Mouse (Mus musculus) megakaryocyte, embryonic 14.5 days (primary cell): ENCODE data around the gene Crispld2. TPM values are rescaled to one million over a fixed set of nuclear protein-coding genes. Genes with fewer than 3 reads are reported as not detected.

Source experiments
- H3K27me3 ChIP-seq: replicated peaks from 2 replicates; pipeline ENCODE3; 2012; ENCODE audit warnings: inconsistent platforms
- H3K36me3 ChIP-seq: replicated peaks from 2 replicates; pipeline ENCODE3; 2012; ENCODE audit warnings: low read length, inconsistent platforms, mixed read lengths
- H3K4me1 ChIP-seq: 2 replicates; pipeline ENCODE4 v1.6.1; 2012; ENCODE audit warnings: inconsistent platforms
- H3K4me3 ChIP-seq: replicated peaks from 2 replicates; pipeline ENCODE3; 2012; ENCODE audit warnings: moderate library complexity, mild to moderate bottlenecking, inconsistent platforms
- H3K9me3 ChIP-seq: 2 replicates; pipeline ENCODE4 v1.6.1; 2012; ENCODE audit warnings: inconsistent platforms
- FLI1 ChIP-seq: IDR thresholded peaks from 2 replicates; pipeline ENCODE4 v1.6.1; 2012; ENCODE audit warnings: low read length, inconsistent platforms, mixed read lengths
- GATA1 ChIP-seq: IDR thresholded peaks from 3 replicates; pipeline ENCODE4 v1.6.1; 2012; ENCODE audit warnings: mixed read lengths, low read length, inconsistent platforms, borderline replicate concordance
- polyA plus RNA-seq: library from polyadenylated mRNA; stranded (reverse); fragments of >175 nt; gene quantifications from 2 replicates; pipeline ENCODE4 v1.2.3, GENCODE M21; 2012; ENCODE audit warnings: low replicate concordance; ENCODE audit not compliant: insufficient read depth

Gene Crispld2
- polyA plus RNA-seq, 1 experiment = 0.83 TPM

GRCm38 (mm10) chr8:120039313-120039919, 47.2 kb downstream of the Crispld2 start:
- Histone ChIP-seq H3K4me1 (peaks cover 18% of the 10 kb centered on the region), H3K9me3 (peaks cover 22% of the 10 kb centered on the region), H3K36me3 (no peaks in the 10 kb centered on the region), H3K27me3 (peaks cover 84% of the 10 kb centered on the region), H3K4me3 (no peak overlapping the region)
- no peak for TF ChIP-seq GATA1
- no peak for TF ChIP-seq FLI1

GRCm38 (mm10) chr8:120040861-120041260, 48.6 kb downstream of the Crispld2 start:
- Histone ChIP-seq H3K36me3 (no peaks in the 10 kb centered on the region), H3K27me3 (peaks cover 89% of the 10 kb centered on the region), H3K4me1 (peaks cover 18% of the 10 kb centered on the region), H3K4me3 (peak overlapping the region; percentile 24), H3K9me3 (peaks cover 17% of the 10 kb centered on the region)
- TF ChIP-seq GATA1 (no peak), FLI1 (no peak)

- H3K27me3 ChIP-seq = peaks cover 89% of the 10 kb centered on the region
- H3K4me1 ChIP-seq = peaks cover 18% of the 10 kb centered on the region
- no peak for TF ChIP-seq GATA1
- no peak for TF ChIP-seq FLI1
- no peak overlapping the region for H3K4me3 ChIP-seq
- no peaks in the 10 kb centered on the region for H3K36me3 ChIP-seq
- H3K9me3 ChIP-seq = peaks cover 14% of the 10 kb centered on the region
These were observed 50.5 kb downstream of the Crispld2 start for GRCm38 (mm10) chr8:120042542-120043312.

- peaks cover 89% of the 10 kb centered on the region for H3K27me3 ChIP-seq
- peaks cover 14% of the 10 kb centered on the region for H3K9me3 ChIP-seq
- no peak for TF ChIP-seq GATA1
- TF ChIP-seq FLI1 = no peak
- H3K4me3 ChIP-seq = no peak overlapping the region
- peaks cover 22% of the 10 kb centered on the region for H3K4me1 ChIP-seq
- no peaks in the 10 kb centered on the region for H3K36me3 ChIP-seq
These were observed 52.7 kb downstream of the Crispld2 start for GRCm38 (mm10) chr8:120044907-120045306.

GRCm38 (mm10) chr8:120045471-120045870, 53.2 kb downstream of the Crispld2 start:
- Histone ChIP-seq H3K4me3 (no peak overlapping the region), H3K9me3 (peaks cover 14% of the 10 kb centered on the region), H3K27me3 (peaks cover 91% of the 10 kb centered on the region), H3K4me1 (peaks cover 24% of the 10 kb centered on the region), H3K36me3 (no peaks in the 10 kb centered on the region)
- TF ChIP-seq FLI1 (no peak), GATA1 (no peak)

GRCm38 (mm10) chr8:120046258-120047020, 54.2 kb downstream of the Crispld2 start:
- no peak for TF ChIP-seq GATA1
- no peak for TF ChIP-seq FLI1
- Histone ChIP-seq H3K9me3 (peaks cover 7% of the 10 kb centered on the region), H3K27me3 (peaks cover 94% of the 10 kb centered on the region), H3K36me3 (no peaks in the 10 kb centered on the region), H3K4me1 (peaks cover 22% of the 10 kb centered on the region), H3K4me3 (no peak overlapping the region)

- TF ChIP-seq FLI1 (no peak), GATA1 (no peak)
- Histone ChIP-seq H3K4me1 (peaks cover 17% of the 10 kb centered on the region), H3K4me3 (no peak overlapping the region), H3K36me3 (no peaks in the 10 kb centered on the region), H3K9me3 (peaks cover 5% of the 10 kb centered on the region), H3K27me3 (peaks cover 92% of the 10 kb centered on the region)
These were observed 57.7 kb downstream of the Crispld2 start for GRCm38 (mm10) chr8:120049949-120050348.

- peaks cover 10% of the 10 kb centered on the region for H3K9me3 ChIP-seq
- TF ChIP-seq FLI1 (no peak), GATA1 (no peak)
- peak overlapping the region; percentile 76 for H3K4me3 ChIP-seq
- H3K4me1 ChIP-seq = peaks cover 17% of the 10 kb centered on the region
- no peaks in the 10 kb centered on the region for H3K36me3 ChIP-seq
- H3K27me3 ChIP-seq = peaks cover 92% of the 10 kb centered on the region
These were observed 58.1 kb downstream of the Crispld2 start for GRCm38 (mm10) chr8:120050376-120050775.

- peaks cover 89% of the 10 kb centered on the region for H3K27me3 ChIP-seq
These were observed 58.8 kb downstream of the Crispld2 start for GRCm38 (mm10) chr8:120051006-120051405.

More at GRCm38 (mm10) chr8:120051006-120051405, 58.8 kb downstream of the Crispld2 start:
- no peaks in the 10 kb centered on the region for H3K36me3 ChIP-seq
- H3K9me3 ChIP-seq = peaks cover 14% of the 10 kb centered on the region
- no peak overlapping the region for H3K4me3 ChIP-seq
- no peak for TF ChIP-seq FLI1
- TF ChIP-seq GATA1 = no peak
- H3K4me1 ChIP-seq = peaks cover 17% of the 10 kb centered on the region
